Mouse (Mus musculus): ENCODE data around the gene F930015N05Rik. TPM values are rescaled to one million over a fixed set of nuclear protein-coding genes. Genes with fewer than 3 reads are reported as not detected.

F930015N05Rik gene
- polyA plus RNA-seq, 1 experiment from 2014 or later = 0.09 TPM

DNA sequence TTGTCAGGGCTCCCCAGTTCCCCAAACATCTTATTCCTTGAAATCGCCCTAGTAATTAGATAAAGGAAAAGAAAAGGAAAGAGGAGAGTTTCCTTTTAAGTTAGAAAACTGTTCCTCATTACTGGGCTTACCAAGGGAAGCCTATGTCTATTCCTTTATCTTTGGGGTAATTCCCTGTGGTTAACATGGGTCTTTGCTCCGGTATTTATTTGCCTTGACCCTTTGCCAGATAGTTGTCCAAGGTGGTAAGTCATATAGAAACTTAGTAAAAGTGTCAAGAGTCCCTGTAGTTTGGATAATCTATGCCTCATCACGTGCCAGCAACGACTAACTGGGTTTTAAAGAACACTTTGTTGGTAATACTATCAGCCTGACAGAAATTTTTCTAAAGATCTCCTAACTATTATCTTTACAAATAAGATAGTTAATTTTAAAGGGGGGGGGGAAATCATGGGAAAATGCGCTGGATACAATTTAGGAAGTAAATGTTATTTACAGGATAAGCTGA lies 392 bp upstream of the F930015N05Rik start:
- DNase-seq (no peak), ATAC-seq (ENCODE audit: low read depth) (no peak)
- no peak overlapping the region for H3K9ac ChIP-seq
- H3K4me3 ChIP-seq (replicated peaks) = peak overlapping the region; percentile 54
- H3K4me2 ChIP-seq = peak overlapping the region; percentile 72
- H3K36me3 ChIP-seq = no peaks in the 10 kb centered on the region
- H3K4me1 ChIP-seq (replicated peaks) = peaks cover 14% of the 10 kb centered on the region
- H3K27me3 ChIP-seq = peaks cover 45% of the 10 kb centered on the region
- WGBS (ENCODE audit: insufficient replicate concordance) = 22% methylated on average over 5 of the region's 5 CpGs
- H3K9me3 ChIP-seq (replicated peaks) = no peaks in the 10 kb centered on the region
- no peak overlapping the region for H3K27ac ChIP-seq

DNA sequence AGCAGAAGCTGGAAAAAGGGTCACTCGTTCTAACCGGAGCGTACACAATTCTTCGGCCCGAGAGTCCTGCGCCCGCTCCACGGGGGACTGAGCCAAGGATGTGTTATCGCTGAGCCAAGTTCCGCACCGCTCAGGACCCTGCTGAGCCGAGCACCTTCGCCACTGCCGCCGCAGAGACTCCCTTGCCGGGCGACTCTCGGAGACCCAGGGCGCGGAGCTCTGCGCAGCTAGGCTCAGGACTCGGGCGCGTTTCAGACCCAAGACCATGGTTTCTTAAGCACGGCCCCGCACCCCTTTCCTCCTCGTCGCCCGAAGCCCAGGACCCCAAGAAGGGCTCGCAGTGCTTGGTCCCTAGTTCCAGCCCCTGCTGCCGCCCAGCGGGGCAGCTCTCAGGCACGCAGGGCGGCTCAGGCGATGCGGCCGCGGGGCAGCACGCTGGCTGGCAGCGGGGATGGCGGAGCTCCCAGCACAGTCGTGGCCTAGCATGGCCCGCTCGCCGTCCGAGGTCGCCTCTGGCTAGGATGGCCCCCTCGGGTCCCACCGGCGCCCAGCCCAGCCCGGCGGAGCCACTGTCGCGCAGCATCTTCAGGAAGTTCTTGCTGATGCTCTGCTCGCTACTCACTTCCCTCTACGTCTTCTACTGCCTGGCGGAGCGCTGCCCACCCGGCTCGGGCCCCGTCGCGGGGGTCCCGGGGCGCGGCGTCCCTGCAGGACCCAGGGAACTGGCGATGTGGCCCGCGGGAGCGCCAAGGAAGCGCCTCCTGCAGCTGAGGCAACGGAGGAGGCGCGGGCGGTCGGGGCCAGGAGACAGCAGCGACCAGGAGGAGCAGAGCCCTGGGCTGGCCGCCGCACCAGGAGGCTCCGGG lies 674 bp downstream of the F930015N05Rik start:
- Histone ChIP-seq H3K4me3 (replicated peaks) (peak overlapping the region; percentile 54), H3K36me3 (no peaks in the 10 kb centered on the region), H3K27ac (no peak overlapping the region), H3K9ac (peak overlapping the region; percentile 55), H3K4me1 (replicated peaks) (peaks cover 14% of the 10 kb centered on the region), H3K4me2 (peak overlapping the region; percentile 72), H3K27me3 (peaks cover 45% of the 10 kb centered on the region), H3K9me3 (replicated peaks) (no peaks in the 10 kb centered on the region)
- ATAC-seq (ENCODE audit: low read depth) (peak; percentile 41), DNase-seq (no peak)
- 1% methylated on average over 80 of the region's 81 CpGs for WGBS (ENCODE audit: insufficient replicate concordance)

- under 1% methylated on average over 28 of the region's 36 CpGs for WGBS (ENCODE audit: insufficient replicate concordance)
- peaks cover 14% of the 10 kb centered on the region for H3K4me1 ChIP-seq (replicated peaks)
- peak; percentile 27 for DNase-seq
- H3K27me3 ChIP-seq = peaks cover 45% of the 10 kb centered on the region
- peak; percentile 79 for ATAC-seq (ENCODE audit: low read depth)
- peak within 1 kb of the TSS; percentile 72 for H3K4me2 ChIP-seq
- H3K36me3 ChIP-seq = no peaks in the 10 kb centered on the region
- H3K27ac ChIP-seq = no peak within 1 kb of the TSS
- H3K9me3 ChIP-seq (replicated peaks) = no peaks in the 10 kb centered on the region
- H3K9ac ChIP-seq = peak within 1 kb of the TSS; percentile 55
- H3K4me3 ChIP-seq (replicated peaks) = peak within 1 kb of the TSS; percentile 54
Observed at GRCm38 (mm10) chr11:64434611-64435545, 1.6 kb downstream of the F930015N05Rik start, which contains the start of gene Hs3st3a1. Gene Hs3st3a1 (plus strand): TSS chr11:64435332.

DNA sequence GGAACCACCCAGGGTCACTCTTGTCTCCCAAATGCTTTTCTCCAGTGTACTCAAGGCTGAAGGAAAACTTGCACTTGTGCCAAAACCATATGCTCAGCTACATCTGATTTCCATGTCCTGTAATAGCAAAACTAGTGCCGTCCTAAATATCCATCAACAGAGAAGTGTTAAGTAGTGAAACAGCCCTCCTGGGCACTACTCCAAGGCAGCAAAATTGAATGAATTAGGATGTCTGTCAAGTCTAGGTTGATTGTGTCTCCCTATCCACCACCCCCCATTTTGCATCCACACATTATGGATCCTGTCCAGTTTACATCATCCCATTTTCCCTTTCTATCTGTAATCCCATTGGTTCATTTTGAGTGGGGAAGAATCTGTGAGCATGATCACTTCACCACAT lies 17.5 kb downstream of the F930015N05Rik start:
- H3K9ac ChIP-seq = no peak overlapping the region
- H3K36me3 ChIP-seq = no peaks in the 10 kb centered on the region
- H3K27me3 ChIP-seq = no peaks in the 10 kb centered on the region
- H3K4me3 ChIP-seq (replicated peaks) = no peak overlapping the region
- no peaks in the 10 kb centered on the region for H3K9me3 ChIP-seq (replicated peaks)
- H3K4me2 ChIP-seq = no peak overlapping the region
- no peak overlapping the region for H3K27ac ChIP-seq
- H3K4me1 ChIP-seq (replicated peaks) = no peaks in the 10 kb centered on the region
- WGBS (ENCODE audit: insufficient replicate concordance) = 54% methylated on average over 1 of the region's 1 CpGs
- ATAC-seq (ENCODE audit: low read depth) (no peak), DNase-seq (no peak)

GRCm38 (mm10) chr11:64400534-64401093 lies 35.8 kb downstream of the F930015N05Rik start:
- no peaks in the 10 kb centered on the region for H3K4me1 ChIP-seq (replicated peaks)
- H3K4me3 ChIP-seq (replicated peaks) = no peak overlapping the region
- no peaks in the 10 kb centered on the region for H3K27me3 ChIP-seq
- H3K4me2 ChIP-seq = no peak overlapping the region
- no peak overlapping the region for H3K27ac ChIP-seq
- ATAC-seq (ENCODE audit: low read depth) (no peak), DNase-seq (no peak)
- H3K36me3 ChIP-seq = no peaks in the 10 kb centered on the region
- H3K9ac ChIP-seq = no peak overlapping the region
- no peaks in the 10 kb centered on the region for H3K9me3 ChIP-seq (replicated peaks)
- WGBS (ENCODE audit: insufficient replicate concordance) = 46% methylated on average over 6 of the region's 6 CpGs

GRCm38 (mm10) chr11:64397612-64398011 lies 38.8 kb downstream of the F930015N05Rik start:
- Histone ChIP-seq H3K9ac (no peak overlapping the region), H3K9me3 (replicated peaks) (no peaks in the 10 kb centered on the region), H3K27me3 (no peaks in the 10 kb centered on the region), H3K4me3 (replicated peaks) (no peak overlapping the region), H3K4me2 (no peak overlapping the region), H3K27ac (no peak overlapping the region), H3K4me1 (replicated peaks) (no peaks in the 10 kb centered on the region), H3K36me3 (no peaks in the 10 kb centered on the region)
- WGBS (ENCODE audit: insufficient replicate concordance) = 56% methylated on average over 3 of the region's 3 CpGs
- no peak for DNase-seq
- no peak for ATAC-seq (ENCODE audit: low read depth)

DNA sequence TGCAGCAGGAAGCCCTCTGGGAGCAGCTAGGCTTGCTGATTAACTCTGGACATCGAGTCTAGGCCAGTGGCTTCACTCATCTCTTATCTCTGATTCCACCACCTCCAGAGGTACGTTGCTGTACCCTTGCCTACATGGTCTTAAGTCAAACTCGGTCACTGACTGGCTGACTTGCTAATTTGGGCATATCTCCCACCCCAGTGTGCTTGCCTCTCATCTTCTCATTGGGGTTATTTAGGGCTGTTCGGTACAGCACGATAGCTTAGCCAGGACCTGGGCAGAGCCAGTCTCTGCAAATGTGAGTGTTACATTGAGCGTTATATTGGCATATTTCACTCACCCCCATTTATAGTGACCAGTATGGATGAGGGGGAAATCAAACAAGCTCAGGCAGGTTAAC lies 39.5 kb downstream of the F930015N05Rik start:
- Histone ChIP-seq H3K4me1 (replicated peaks) (no peaks in the 10 kb centered on the region), H3K9me3 (replicated peaks) (no peaks in the 10 kb centered on the region), H3K4me2 (no peak overlapping the region), H3K27me3 (no peaks in the 10 kb centered on the region), H3K4me3 (replicated peaks) (no peak overlapping the region), H3K36me3 (no peaks in the 10 kb centered on the region), H3K27ac (no peak overlapping the region), H3K9ac (no peak overlapping the region)
- ATAC-seq (ENCODE audit: low read depth) (no peak), DNase-seq (no peak)
- WGBS (ENCODE audit: insufficient replicate concordance) = 43% methylated on average over 6 of the region's 6 CpGs

DNA sequence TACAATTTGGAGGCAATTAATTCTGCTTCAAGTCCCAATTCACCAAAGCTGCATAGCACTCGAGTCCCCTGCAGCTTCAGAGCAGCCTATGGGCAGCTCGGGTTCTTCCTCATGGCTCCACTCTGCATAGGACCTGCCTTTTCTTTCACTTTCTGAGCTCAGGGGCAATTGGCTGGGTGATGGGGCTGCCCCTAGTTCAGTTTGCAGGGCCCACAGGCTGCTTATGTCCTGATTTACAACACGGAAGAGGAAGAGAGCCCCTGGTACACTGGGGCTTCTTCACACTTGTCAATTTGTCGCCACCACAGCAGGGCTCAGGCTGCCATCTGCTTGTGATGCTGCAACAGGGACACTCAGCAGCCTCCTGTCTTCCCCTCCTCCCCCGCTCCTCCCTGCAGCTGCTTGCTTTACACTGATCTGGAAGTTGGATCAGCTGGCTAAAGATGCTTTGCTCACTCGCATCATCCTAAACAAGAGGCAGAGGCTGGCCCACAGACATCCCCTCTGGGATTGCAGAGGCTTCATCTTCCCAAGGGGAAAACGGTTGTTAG lies 40.0 kb downstream of the F930015N05Rik start:
- ATAC-seq (ENCODE audit: low read depth) (no peak), DNase-seq (no peak)
- H3K4me1 ChIP-seq (replicated peaks) = no peaks in the 10 kb centered on the region
- H3K9me3 ChIP-seq (replicated peaks) = no peaks in the 10 kb centered on the region
- 12% methylated on average over 7 of the region's 7 CpGs for WGBS (ENCODE audit: insufficient replicate concordance)
- no peaks in the 10 kb centered on the region for H3K27me3 ChIP-seq
- no peak overlapping the region for H3K9ac ChIP-seq
- H3K27ac ChIP-seq = no peak overlapping the region
- H3K4me3 ChIP-seq (replicated peaks) = no peak overlapping the region
- no peaks in the 10 kb centered on the region for H3K36me3 ChIP-seq
- H3K4me2 ChIP-seq = no peak overlapping the region

DNA sequence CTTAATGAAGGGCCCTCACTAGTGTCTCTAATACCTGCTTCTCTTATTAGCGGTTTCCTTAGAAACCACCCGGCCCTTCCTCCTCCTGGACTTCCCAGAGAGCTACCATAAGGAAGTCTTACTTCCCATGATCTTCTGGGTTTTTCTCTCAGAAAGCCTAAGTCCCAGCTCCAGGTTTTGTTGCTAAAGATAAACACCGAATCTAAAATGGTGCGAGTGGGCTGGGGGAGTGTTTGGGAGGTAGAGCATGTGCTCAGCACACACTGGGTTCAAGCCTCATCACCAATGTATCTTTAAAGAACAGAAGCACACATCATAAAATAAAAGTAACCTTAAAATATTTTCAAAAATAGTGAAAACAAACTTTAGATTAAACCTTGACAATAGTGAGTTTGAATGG lies 50.1 kb downstream of the F930015N05Rik start:
- 71% methylated on average over 4 of the region's 4 CpGs for WGBS (ENCODE audit: insufficient replicate concordance)
- Histone ChIP-seq H3K9ac (no peak overlapping the region), H3K4me1 (replicated peaks) (no peaks in the 10 kb centered on the region), H3K36me3 (no peaks in the 10 kb centered on the region), H3K27ac (no peak overlapping the region), H3K9me3 (replicated peaks) (no peaks in the 10 kb centered on the region), H3K4me3 (replicated peaks) (no peak overlapping the region), H3K27me3 (no peaks in the 10 kb centered on the region), H3K4me2 (no peak overlapping the region)
- DNase-seq = no peak
- no peak for ATAC-seq (ENCODE audit: low read depth)
